Mouse (Mus musculus): ENCODE results near the gene Tubb4b.

DNA sequence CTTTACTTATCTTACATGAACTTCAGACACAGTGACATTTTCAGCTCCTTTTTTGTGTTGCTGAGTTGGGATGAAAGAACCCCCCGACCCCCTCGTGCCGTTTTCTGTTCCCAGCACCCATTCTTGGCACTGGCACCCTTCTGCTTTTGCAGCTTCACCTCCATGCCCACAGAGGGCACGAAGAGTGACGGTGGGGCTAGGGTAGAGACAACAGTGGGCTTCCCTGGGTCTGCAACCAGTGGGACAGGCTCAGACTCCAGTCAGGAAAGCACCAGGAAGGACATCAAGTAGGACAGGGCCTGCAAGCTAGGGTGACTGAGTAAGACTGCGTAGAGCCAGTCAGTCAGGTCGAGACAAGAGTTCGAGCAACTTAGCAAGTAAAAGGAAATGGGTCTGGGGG, 15.8 kb upstream of the Tubb4b start:
- no peak for TF ChIP-seq CTCF (IDR thresholded peaks at IDR 0.05; ENCODE audit: borderline replicate concordance, insufficient read depth, low read depth, low read length)
- no peak for TF ChIP-seq POLR2A (IDR thresholded peaks at IDR 0.05; ENCODE audit: borderline replicate concordance, insufficient read depth, low read length)

All from cerebellum, adult 2 months (tissue).